Mouse (Mus musculus) olfactory bulb, adult 2 months (tissue): ENCODE data around the gene Epop. TPM values are rescaled to one million over a fixed set of nuclear protein-coding genes. Genes with fewer than 3 reads are reported as not detected.

Experiments used
- H3K27ac ChIP-seq: fragments of 200-500 bp; 2 replicates; pipeline ENCODE4 v1.5.1; 2012; ENCODE audit warnings: low read depth, low read length; ENCODE audit not compliant: insufficient read depth
- H3K4me1 ChIP-seq: fragments of 200-500 bp; 2 replicates; pipeline ENCODE4 v1.6.1; 2012; ENCODE audit warnings: low read length; ENCODE audit not compliant: control insufficient read depth, insufficient read depth
- H3K4me3 ChIP-seq: fragments of 200-500 bp; 2 replicates; pipeline ENCODE4 v1.5.1; 2012; ENCODE audit warnings: mild to moderate bottlenecking, low read depth, low read length, moderate library complexity; ENCODE audit not compliant: insufficient read depth
- CTCF ChIP-seq: fragments of 200-500 bp; IDR thresholded peaks from 2 replicates; pipeline ENCODE4 v1.5.1; 2012; ENCODE audit warnings: low read depth, mild to moderate bottlenecking, low read length, moderate library complexity; ENCODE audit not compliant: insufficient read depth
- POLR2A ChIP-seq: fragments of 200-500 bp; IDR thresholded peaks from 2 replicates; pipeline ENCODE4 v1.6.1; 2012; ENCODE audit warnings: mild to moderate bottlenecking, low read depth, low read length, moderate library complexity; ENCODE audit not compliant: insufficient read depth
- WGBS: fragments of 180-500 bp; shearing (Covaris S2); methylation state at CpG from one replicate; pipeline ENCODE4 v1.1.7; 2018; 5-methylcytosine and 5-hydroxymethylcytosine counted together
- polyA plus RNA-seq: library from polyadenylated mRNA; stranded (reverse); fragments of >200 nt; gene quantifications from 2 replicates; pipeline ENCODE4 v1.2.4, GENCODE M21; 2012; ENCODE audit warnings: low replicate concordance; ENCODE audit not compliant: missing spikeins, insufficient read depth, insufficient read length

The Epop gene
- polyA plus RNA-seq, 1 experiment = not detected

DNA sequence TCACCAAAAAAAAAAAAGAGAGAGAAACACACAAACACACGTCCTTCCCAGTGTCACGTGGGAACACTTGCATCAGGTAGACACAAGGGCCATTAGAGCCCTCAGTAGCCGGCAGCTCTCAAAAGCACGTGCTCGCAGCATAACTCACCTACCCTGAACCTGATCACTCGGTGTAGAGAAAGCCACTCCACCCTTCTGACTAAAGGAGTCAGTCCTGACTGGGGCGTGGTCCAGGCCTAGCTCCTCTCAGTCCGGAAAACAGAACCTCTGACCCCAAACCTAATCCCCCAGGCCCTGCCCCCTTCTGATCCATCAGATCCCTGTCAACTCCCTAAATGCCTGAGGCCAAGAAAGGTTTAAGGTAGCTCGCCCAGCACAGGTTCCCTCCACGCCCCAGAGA lies 2.7 kb downstream of the Epop start:
- TF ChIP-seq POLR2A = no peak
- TF ChIP-seq CTCF = no peak
- Histone ChIP-seq H3K27ac (no peak overlapping the region), H3K4me1 (peaks cover 23% of the 10 kb centered on the region), H3K4me3 (no peak overlapping the region)
- WGBS = 85% methylated on average over 10 of the region's 10 CpGs

DNA sequence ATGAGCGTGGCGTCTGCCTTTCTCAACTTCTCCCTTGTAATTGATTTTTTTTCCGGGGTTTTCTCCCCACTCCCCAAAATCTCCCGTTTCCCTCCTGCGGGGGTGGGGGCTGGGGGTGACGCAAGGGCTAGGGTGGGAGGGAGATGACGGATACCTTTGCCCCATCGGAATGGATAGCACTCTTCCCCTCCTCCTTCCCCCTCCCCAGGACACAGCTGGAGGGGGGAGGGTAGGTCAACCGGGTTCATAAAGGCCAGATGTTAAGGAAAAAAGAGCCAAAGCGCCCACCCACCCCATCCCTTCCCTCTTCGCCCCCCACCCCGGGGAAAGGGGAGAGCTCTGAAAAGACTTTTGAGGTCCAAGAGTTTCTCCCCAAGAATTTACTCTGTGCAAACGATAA lies 3.1 kb downstream of the Epop start:
- no peak overlapping the region for H3K4me3 ChIP-seq
- TF ChIP-seq CTCF (no peak), POLR2A (no peak)
- no peak overlapping the region for H3K27ac ChIP-seq
- peaks cover 23% of the 10 kb centered on the region for H3K4me1 ChIP-seq
- WGBS = 50% methylated on average over 13 of the region's 13 CpGs

- TF ChIP-seq POLR2A = no peak
- TF ChIP-seq CTCF = no peak
- H3K4me1 ChIP-seq = peaks cover 23% of the 10 kb centered on the region
- H3K4me3 ChIP-seq = no peak overlapping the region
- 91% methylated on average over 5 of the region's 5 CpGs for WGBS
- no peak overlapping the region for H3K27ac ChIP-seq
Observed at GRCm38 (mm10) chr11:97625551-97625950, 4.0 kb downstream of the Epop start.

- Histone ChIP-seq H3K27ac (no peak overlapping the region), H3K4me3 (no peak overlapping the region), H3K4me1 (peaks cover 12% of the 10 kb centered on the region)
- WGBS = 68% methylated on average over 9 of the region's 9 CpGs
- no peak for TF ChIP-seq CTCF
- TF ChIP-seq POLR2A = no peak
Observed at GRCm38 (mm10) chr11:97623166-97623565, 6.3 kb downstream of the Epop start.

GRCm38 (mm10) chr11:97622440-97622839 lies 7.1 kb downstream of the Epop start:
- WGBS = 1% methylated on average over 6 of the region's 6 CpGs
- H3K4me3 ChIP-seq = no peak overlapping the region

GRCm38 (mm10) chr11:97619391-97619795 lies 10.1 kb downstream of the Epop start:
- WGBS = 29% methylated on average over 5 of the region's 5 CpGs
- H3K4me3 ChIP-seq = no peak overlapping the region
- TF ChIP-seq POLR2A (no peak), CTCF (peak; percentile 53; the same call in 1 of the 2 replicates)
- H3K4me1 ChIP-seq = peaks cover 11% of the 10 kb centered on the region
- H3K27ac ChIP-seq = no peak overlapping the region

More at GRCm38 (mm10) chr11:97622440-97622839, 7.1 kb downstream of the Epop start:
- TF ChIP-seq CTCF (peak; percentile 73), POLR2A (no peak)
- H3K4me1 ChIP-seq = peaks cover 6% of the 10 kb centered on the region
- H3K27ac ChIP-seq = no peak overlapping the region

DNA sequence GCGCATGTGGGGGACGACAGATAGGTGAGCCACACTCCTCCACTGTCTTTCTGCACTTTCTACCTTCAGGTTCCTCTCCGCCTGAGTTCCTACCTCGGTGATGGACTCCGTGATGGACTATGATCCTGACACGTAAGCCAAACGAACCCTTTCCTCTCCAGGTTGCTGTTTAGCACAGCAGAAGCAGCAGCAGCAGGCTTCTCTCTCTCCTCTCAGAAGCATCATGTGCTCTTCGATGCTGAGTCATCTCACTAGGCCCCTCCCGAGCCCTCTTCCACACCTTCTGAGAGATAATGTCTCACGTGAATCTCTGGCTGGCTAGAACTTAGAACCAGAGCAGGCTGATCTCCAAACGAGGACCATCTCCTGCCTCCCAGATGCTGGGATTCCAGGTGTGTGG lies 11.1 kb downstream of the Epop start:
- Histone ChIP-seq H3K4me1 (peaks cover 11% of the 10 kb centered on the region), H3K4me3 (no peak overlapping the region), H3K27ac (no peak overlapping the region)
- 65% methylated on average over 11 of the region's 11 CpGs for WGBS
- no peak for TF ChIP-seq POLR2A
- TF ChIP-seq CTCF = no peak

DNA sequence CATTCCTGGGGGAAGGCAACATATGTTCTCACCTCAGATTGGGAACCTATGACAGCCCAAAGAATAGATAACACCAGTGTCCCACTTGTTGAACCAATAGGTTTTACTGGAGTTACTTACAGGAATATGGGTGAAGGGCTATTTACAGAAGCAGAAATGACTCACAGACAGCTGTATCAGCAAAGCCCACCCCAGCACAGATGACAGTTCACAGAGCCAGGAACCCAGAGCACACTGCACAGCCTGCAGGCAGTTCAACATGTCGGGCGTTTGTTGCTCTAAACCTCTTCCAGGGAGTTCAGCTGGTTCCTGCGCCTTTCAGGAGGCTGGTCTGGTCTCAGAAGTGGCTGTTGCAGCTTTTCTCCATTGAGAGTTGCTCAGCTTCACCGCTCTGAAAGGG lies 14.2 kb downstream of the Epop start:
- peaks cover 22% of the 10 kb centered on the region for H3K4me1 ChIP-seq
- WGBS = 80% methylated on average over 4 of the region's 4 CpGs
- TF ChIP-seq CTCF (no peak), POLR2A (no peak)
- H3K27ac ChIP-seq = no peak overlapping the region
- H3K4me3 ChIP-seq = no peak overlapping the region

DNA sequence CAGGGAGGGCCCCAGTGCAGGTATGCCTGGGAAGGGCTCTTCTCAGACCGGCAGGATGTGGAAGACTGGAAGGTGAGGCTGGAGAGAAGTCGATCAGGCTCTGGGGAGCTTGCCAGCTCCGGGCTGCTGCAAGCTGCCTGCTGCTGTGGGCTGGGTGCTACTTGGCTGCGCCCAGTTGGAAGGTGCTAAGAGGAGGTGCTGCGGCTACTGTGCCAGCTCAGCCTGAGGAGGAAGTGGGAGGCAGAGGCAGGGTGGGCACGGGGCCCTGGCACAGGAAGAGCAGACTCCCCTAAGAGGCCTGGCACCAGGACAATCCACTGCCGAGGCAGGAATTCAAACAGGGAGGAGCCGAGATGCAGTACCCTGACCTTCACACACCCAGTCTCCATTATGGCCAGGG lies 18.4 kb downstream of the Epop start:
- WGBS = 32% methylated on average over 8 of the region's 8 CpGs
- H3K4me3 ChIP-seq = no peak overlapping the region
- H3K27ac ChIP-seq = no peak overlapping the region
- peaks cover 25% of the 10 kb centered on the region for H3K4me1 ChIP-seq
- TF ChIP-seq CTCF = no peak
- no peak for TF ChIP-seq POLR2A

DNA sequence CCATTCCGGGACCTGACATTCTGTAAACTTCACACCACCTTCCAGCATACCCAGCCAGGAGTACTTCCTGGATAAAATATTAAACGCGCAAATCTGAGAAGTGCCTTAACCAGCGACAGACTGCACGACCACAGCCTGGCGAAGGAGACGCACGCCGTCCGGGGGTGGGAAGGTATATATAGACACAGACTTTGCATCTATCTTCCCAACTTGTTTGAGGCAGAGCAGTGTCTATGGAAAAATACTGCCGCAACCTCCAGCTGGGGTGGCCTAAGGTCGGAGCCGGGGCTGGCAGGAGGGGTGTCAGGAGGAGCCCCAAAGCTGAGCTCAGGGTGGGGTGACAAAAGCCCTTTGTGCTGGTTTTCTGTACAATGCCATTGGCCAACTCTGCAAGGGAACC lies 19.8 kb downstream of the Epop start:
- Histone ChIP-seq H3K4me1 (peaks cover 23% of the 10 kb centered on the region), H3K4me3 (no peak overlapping the region), H3K27ac (no peak overlapping the region)
- WGBS = 56% methylated on average over 13 of the region's 13 CpGs
- no peak for TF ChIP-seq POLR2A
- TF ChIP-seq CTCF = no peak
